Mouse (Mus musculus): Measurements from ENCODE around the gene Fkbp3. TPM values are rescaled to one million over a fixed set of nuclear protein-coding genes. Genes with fewer than 3 reads are reported as not detected.

Gene Fkbp3
- total and polyA plus RNA-seq, 3 experiments = 167 to 173 TPM; not detected in 1

DNA sequence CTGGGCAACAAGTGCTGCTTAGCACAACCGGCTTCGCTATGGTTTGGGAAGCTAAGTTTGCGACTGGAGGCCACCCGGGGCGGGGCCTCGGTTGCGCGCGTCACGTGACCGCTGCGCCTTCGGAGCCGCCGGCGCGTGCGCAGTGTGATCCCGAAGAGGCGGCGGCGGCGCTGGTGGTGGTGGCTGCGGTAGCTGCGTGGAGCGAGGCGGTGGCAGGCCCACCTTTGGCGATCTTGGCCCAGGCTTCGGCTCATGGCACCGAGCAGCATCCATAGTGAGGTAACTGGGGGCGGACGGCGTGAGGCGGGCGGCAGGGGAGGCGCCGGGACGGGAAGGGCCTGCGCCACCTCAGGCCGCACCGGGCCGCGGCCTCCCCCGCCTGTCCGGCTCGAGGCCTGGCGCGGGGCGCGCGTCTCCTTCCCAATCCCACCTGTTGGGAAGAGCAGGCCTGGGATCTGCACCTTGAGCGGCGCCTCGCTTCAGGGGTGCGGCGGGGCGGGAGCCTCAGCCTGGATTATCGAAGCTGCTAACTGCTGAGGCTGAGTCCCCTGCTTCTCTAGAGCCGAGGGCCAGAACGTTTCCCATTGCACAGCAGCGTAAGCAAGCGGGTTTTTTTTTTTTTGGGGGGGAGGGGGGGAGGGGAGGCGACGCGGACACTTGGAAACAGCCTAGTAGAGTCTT is 37.5 kb downstream of the Fkbp3 start, which contains the start of gene Prpf39:
Gene Prpf39 (plus strand): TSS at position 144 of the 681 bp plus-strand sequence.
- TF ChIP-seq BHLHE40 (IDR thresholded peaks at IDR 0.05; ENCODE audit: borderline replicate concordance, low read depth, low read length) = peak; percentile 74; the same call in 1 of the 2 replicates
- peak; percentile 92 for TF ChIP-seq NELFE (IDR thresholded peaks at IDR 0.05; ENCODE audit: low read depth, low read length)
- no peak for TF ChIP-seq ZC3H11A (IDR thresholded peaks at IDR 0.05; ENCODE audit: low read depth, low read length)
- no peak for TF ChIP-seq GATA1 (IDR thresholded peaks at IDR 0.05; ENCODE audit: low read depth, low read length)
- peak; percentile 89; the same call in 1 of the 2 replicates for TF ChIP-seq UBTF (IDR thresholded peaks at IDR 0.05; ENCODE audit: borderline replicate concordance, insufficient read depth, low read depth, low read length)
- TF ChIP-seq CTCF (IDR thresholded peaks at IDR 0.05 in 2 of 3, conservative IDR thresholded peaks at IDR 0.05 in 1 of 3; ENCODE audit: control insufficient read depth in 1 of 3, insufficient read depth in 1 of 3, low read depth in 2 of 3, low read length in 3 of 3, poor library complexity in 1 of 3, severe bottlenecking in 1 of 3) = no peak
- TF ChIP-seq MAZ (IDR thresholded peaks at IDR 0.05; ENCODE audit: low read depth, low read length) = 0 out of 2 replicates have a peak, but pooled peaks have one; percentile 2
- TF ChIP-seq MYB (IDR thresholded peaks at IDR 0.05; ENCODE audit: low read depth, low read length) = no peak
- TF ChIP-seq TBP (IDR thresholded peaks at IDR 0.05; ENCODE audit: low read depth, low read length) = peak; percentile 82
- no peak for TF ChIP-seq RAD21 (IDR thresholded peaks at IDR 0.05; ENCODE audit: low read depth, low read length)
- peak; percentile 48; the same call in 1 of the 2 replicates for TF ChIP-seq CHD1 (IDR thresholded peaks at IDR 0.05; ENCODE audit: low read depth, low read length)
- TF ChIP-seq SMC3 (IDR thresholded peaks at IDR 0.05; ENCODE audit: low read depth, low read length) = no peak
- TF ChIP-seq GABPA (IDR thresholded peaks at IDR 0.05; ENCODE audit: low read depth, low read length) = no peak
- peak; percentile 91 for TF ChIP-seq ZNF384 (IDR thresholded peaks at IDR 0.05; ENCODE audit: low read depth, low read length)
- TF ChIP-seq CHD2 (IDR thresholded peaks at IDR 0.05; ENCODE audit: low read length) = no peak
- peak; percentile 99 for TF ChIP-seq NRF1 (IDR thresholded peaks at IDR 0.05; ENCODE audit: insufficient read depth, low read depth, low read length, poor library complexity, severe bottlenecking)
- no peak for TF ChIP-seq MYC (IDR thresholded peaks at IDR 0.05; ENCODE audit: low read depth, low read length)
- TF ChIP-seq E2F4 (IDR thresholded peaks at IDR 0.05; ENCODE audit: borderline replicate concordance, low read depth, low read length) = no peak
- TF ChIP-seq MAFK (IDR thresholded peaks at IDR 0.05; ENCODE audit: borderline replicate concordance, low read depth, low read length) = no peak
- TF ChIP-seq SIN3A (IDR thresholded peaks at IDR 0.05; ENCODE audit: low read length) = no peak
- TF ChIP-seq POLR2A (IDR thresholded peaks at IDR 0.05; ENCODE audit: control insufficient read depth in 1 of 2, insufficient read depth in 1 of 2, low read depth in 1 of 2, low read length in 2 of 2, poor library complexity in 1 of 2) = peak; percentile 85 to 95
- no peak; the same call in 1 of the 2 replicates for TF ChIP-seq KAT2A (conservative IDR thresholded peaks at IDR 0.05; ENCODE audit: low read depth, low read length)
- no peak; the same call in 1 of the 2 replicates for TF ChIP-seq ETS1 (IDR thresholded peaks at IDR 0.05; ENCODE audit: low read depth, low read length)
- peak; percentile 72 for TF ChIP-seq HCFC1 (IDR thresholded peaks at IDR 0.05; ENCODE audit: low read depth, low read length)
- peak; percentile 99 for TF ChIP-seq USF1 (IDR thresholded peaks at IDR 0.05; ENCODE audit: low read depth, low read length)
- peak; percentile 85; the same call in 1 of the 2 replicates for TF ChIP-seq POLR2AphosphoS2 (IDR thresholded peaks at IDR 0.05; ENCODE audit: low read length)
- peak; percentile 97 for TF ChIP-seq ZMIZ1 (IDR thresholded peaks at IDR 0.05; ENCODE audit: low read depth, low read length)
- peak; percentile 89 to 97 for TF ChIP-seq USF2 (IDR thresholded peaks at IDR 0.05; ENCODE audit: borderline replicate concordance in 1 of 2, insufficient read depth in 1 of 2, low read depth in 1 of 2, low read length in 2 of 2)
- 0 out of 2 replicates have a peak, but pooled peaks have one; percentile 22 for TF ChIP-seq ELF1 (IDR thresholded peaks at IDR 0.05; ENCODE audit: low read depth, low read length)
- TF ChIP-seq TAL1 (IDR thresholded peaks at IDR 0.05; ENCODE audit: low read length) = no peak
- peak; percentile 95 for TF ChIP-seq MAX (IDR thresholded peaks at IDR 0.05; ENCODE audit: low read length)
- no peak for TF ChIP-seq MEF2A (IDR thresholded peaks at IDR 0.05; ENCODE audit: extremely low read depth, insufficient replicate concordance, low read depth, low read length, poor library complexity, severe bottlenecking)
- peak; percentile 62; the same call in 1 of the 2 replicates for TF ChIP-seq MXI1 (IDR thresholded peaks at IDR 0.05; ENCODE audit: low read depth, low read length)
- peak; percentile 40; the same call in 1 of the 2 replicates for TF ChIP-seq TCF12 (IDR thresholded peaks at IDR 0.05; ENCODE audit: low read depth, low read length)
- H3K4me3 ChIP-seq (ENCODE audit: control insufficient read depth in 1 of 2, insufficient read depth in 1 of 2, low read depth in 2 of 2, low read length in 2 of 2) = peak within 1 kb of the TSS; percentile 95 to 97
- DNase-seq (ENCODE audit: low read depth, low spot score) = peak; percentile 95
- no peaks in the 10 kb centered on the region for H3K9me3 ChIP-seq (replicated peaks; ENCODE audit: insufficient read depth, low read length)
- H3K9ac ChIP-seq (ENCODE audit: control insufficient read depth, low read depth, low read length, poor library complexity, severe bottlenecking) = peak within 1 kb of the TSS; percentile 99
- peak within 1 kb of the TSS; percentile 78 for H3K27ac ChIP-seq (ENCODE audit: control insufficient read depth, low read depth, low read length)
- H3K27me3 ChIP-seq (ENCODE audit: control insufficient read depth in 1 of 2, insufficient read depth in 2 of 2, low read length in 2 of 2) = no peaks in the 10 kb centered on the region
- peaks cover 40% of the 10 kb centered on the region for H3K79me2 ChIP-seq (ENCODE audit: control insufficient read depth, insufficient read depth, low read length, poor library complexity)
- H3K36me3 ChIP-seq (ENCODE audit: control insufficient read depth in 1 of 2, insufficient read depth in 2 of 2, low read length in 2 of 2) = peaks cover 15 to 29% of the 10 kb centered on the region in 2 experiments
- peaks cover 9 to 12% of the 10 kb centered on the region in 2 experiments; a peak in 3 of 4 replicates for H3K4me1 ChIP-seq (ENCODE audit: control insufficient read depth in 1 of 2, insufficient read depth in 2 of 2, low read length in 2 of 2)

Measured in MEL (cell line).